Mouse (Mus musculus) heart, postnatal 25 days (tissue): Measurements from ENCODE around the gene Ppp1r3e. TPM values are rescaled to one million over a fixed set of nuclear protein-coding genes. Genes with fewer than 3 reads are reported as not detected.

ENCODE experiments used
- DNase-seq: peaks from one replicate; pipeline ENCODE4 v3.0.0; 2022; ENCODE audit warnings: low spot score
- intact Hi-C: fragments of 180-260 bp; cut with DNase I; formaldehyde crosslinking; loops from one replicate; pipeline ENCODE4 v1.15.1; 2025
- total RNA-seq, 2 experiments: library from RNA; stranded (reverse); gene quantifications; 2 replicates each; pipeline ENCODE4 v1.2.3; 2021

The Ppp1r3e gene
- total RNA-seq, 2 experiments from 2014 or later, result 3.0 to 3.6 TPM

DNA sequence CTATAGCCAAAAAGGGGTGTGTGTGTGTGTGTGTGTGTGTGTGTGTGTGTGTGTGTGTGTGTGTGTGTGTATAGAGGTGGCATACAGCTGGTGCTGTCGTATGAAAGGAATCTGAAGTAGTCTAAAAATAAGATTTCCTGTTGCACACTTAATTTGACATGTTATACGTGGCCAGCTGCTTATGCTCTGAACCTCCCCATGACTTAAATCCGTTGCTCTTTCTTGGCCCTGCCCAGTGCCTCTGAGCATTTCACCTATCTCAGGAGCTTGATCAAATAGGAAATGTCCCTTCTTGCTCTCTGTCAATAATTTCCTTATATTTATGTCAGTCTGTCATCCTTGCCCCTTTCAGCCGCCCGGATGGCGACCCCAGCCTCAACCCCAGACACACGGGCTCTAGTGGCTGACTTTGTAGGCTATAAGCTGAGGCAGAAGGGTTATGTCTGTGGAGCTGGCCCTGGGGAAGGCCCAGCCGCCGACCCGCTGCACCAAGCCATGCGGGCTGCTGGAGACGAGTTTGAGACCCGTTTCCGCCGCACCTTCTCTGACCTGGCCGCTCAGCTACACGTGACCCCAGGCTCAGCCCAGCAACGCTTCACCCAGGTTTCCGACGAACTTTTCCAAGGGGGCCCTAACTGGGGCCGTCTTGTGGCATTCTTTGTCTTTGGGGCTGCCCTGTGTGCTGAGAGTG, 6.8 kb upstream of the Ppp1r3e start:
- DNase-seq, result no peak
- intact Hi-C loops, result no loop called here

DNA sequence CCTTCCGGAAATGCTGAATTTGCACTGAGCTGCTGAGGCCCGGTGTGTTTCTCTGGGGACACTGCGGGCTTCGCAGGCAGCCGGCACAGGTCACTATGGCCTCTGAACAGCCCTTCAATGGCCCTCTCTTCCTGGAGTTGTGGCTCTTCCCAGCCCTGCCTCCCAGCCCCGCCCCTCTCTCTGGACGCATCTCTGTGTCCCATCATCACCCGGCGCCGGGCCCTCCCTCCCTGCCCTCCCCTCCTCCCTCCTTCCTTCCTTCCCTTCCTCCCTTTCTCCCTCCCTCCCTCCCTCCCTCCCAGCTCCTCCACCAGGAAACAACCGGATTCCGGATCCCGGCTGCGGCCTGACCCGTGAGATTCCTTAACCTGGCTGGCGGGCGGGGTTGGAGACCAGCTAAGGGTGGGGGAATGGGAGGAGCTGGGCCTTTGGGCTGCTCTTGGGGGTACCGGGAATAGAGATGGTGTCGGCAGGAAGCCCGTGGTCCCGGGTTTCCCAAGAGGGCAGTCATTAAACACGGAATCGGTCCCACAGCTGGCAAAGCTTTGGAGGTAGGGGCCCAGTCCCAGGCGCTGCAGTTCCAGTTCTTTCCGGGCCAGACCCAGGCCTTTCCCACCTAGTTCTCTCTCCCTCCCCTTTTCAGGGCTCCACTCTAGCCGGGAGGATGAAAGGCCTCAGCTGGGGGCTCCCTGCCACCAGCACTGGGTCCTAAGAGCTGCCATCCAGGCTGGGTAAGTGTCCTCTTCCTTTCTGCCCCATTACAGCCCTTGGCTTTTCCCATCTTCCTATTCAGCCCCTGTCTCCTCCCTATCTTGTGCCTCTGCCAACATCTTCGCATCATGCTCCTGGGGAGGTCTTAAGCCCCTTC, 6.0 kb upstream of the Ppp1r3e start, which contains the start of the genes Bcl2l2 and Gm20521:
Bcl2l2 (plus strand) TSS at position 224 of the 868 bp plus-strand sequence.
Gm20521 (plus strand) TSS at position 288 of the 868 bp plus-strand sequence.
- DNase-seq, result peak; percentile 64
- intact Hi-C loops, result no loop called here

- intact Hi-C loops, result no loop called here
Measured at GRCm38 (mm10) chr14:54876539-54877047, 757 bp downstream of the Ppp1r3e start.

GRCm38 (mm10) chr14:54875844-54876538, 1.4 kb downstream of the Ppp1r3e start:
- no peak for DNase-seq
- intact Hi-C loops, result no loop called here

More at GRCm38 (mm10) chr14:54876539-54877047, 757 bp downstream of the Ppp1r3e start:
- DNase-seq, result peak; percentile 80

DNA sequence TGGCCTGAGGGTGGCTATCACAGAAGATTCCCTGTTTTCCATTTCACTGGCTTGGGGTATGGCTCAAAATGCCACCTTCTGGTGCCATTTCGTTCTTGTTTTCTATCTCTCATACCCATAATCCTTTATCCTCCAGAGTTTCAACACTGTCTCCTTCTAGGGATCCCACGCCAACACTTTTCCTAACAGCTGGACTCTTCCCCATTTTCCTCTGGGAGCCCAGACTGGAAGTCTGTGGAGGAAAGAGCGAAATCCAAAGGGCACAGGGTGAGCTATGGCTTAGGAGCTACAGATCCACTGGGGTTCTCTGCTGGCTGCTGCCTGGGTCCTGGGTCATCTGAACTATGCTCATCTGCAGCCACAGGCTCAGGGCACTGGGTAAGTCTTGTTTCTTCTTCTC, 3.2 kb downstream of the Ppp1r3e start:
- no peak for DNase-seq
- intact Hi-C loops, result no loop called here

- intact Hi-C loops, result no loop called here
- DNase-seq, result no peak
Measured at GRCm38 (mm10) chr14:54870861-54871260, 6.5 kb downstream of the Ppp1r3e start, which contains the start of gene Homez. Gene Homez, minus strand, starts transcription at chr14:54870961.

GRCm38 (mm10) chr14:54868026-54868425, 9.3 kb downstream of the Ppp1r3e start:
- intact Hi-C loops, result no loop called here
- no peak for DNase-seq

DNA sequence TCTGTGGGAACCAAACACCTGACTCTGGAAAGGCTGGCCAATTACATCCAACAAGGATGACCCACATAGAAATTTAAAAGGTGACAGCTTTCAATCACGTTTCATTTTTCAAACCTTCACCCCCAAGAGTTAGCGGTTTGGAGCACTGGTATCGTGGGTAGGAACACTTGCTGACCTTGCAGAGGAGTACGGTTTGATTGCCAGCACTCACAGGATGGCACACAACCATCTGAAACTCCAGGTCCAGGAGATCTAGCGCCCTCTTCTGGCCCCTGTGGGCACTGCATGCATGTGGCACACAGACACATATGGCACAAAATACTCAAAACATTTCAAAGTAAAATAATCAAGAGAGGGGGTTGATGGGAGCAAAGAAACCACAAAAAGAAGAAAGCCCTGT, 10.4 kb downstream of the Ppp1r3e start:
- intact Hi-C loops, result no loop called here
- DNase-seq, result no peak

GRCm38 (mm10) chr14:54866268-54866667, 11.1 kb downstream of the Ppp1r3e start:
- intact Hi-C loops, result no loop called here
- no peak for DNase-seq

GRCm38 (mm10) chr14:54865626-54866025, 11.7 kb downstream of the Ppp1r3e start:
- intact Hi-C loops, result no loop called here
- no peak for DNase-seq

GRCm38 (mm10) chr14:54864313-54865036, 12.9 kb downstream of the Ppp1r3e start:
- no peak for DNase-seq
- intact Hi-C loops, result no loop called here

DNA sequence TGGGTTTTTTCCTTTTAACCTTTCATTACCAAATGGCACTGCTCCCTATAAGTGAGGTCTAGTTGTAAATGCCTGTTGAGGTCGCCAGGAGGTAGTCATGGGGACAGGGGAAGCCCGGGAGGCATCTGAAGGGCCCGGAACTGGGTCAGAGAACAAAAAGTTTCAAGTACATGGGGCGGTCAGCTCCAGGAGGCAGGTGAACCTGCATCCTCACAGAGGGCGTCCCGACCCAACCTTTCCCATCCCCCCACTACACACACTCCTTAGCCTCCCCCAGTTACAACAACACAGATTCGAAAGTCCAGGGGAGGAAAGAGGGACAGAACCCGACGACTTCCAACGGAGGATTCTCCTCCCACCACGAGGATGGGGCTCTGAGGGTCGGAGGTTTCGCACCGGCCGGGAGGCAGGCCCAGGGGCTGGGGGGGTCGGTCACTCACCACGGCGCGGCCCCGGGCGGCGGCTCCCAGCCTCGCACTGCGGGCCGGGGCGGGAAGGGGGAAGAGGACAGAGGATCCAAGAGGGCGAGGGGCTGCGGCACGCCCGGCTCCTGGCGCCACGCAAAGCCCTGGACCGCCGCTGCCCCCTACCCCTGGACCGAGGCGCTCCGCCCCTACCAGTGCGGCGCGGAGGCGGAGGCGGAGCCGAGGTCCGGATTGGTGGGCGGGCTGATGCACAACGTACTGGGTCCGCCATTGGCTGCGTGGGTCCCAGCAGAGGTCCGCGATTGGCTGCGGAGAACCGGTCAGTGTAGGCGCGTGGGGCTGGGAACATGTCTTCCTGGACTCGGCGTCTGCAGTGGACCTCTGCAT, 13.6 kb downstream of the Ppp1r3e start:
- intact Hi-C loops, result no loop called here
- DNase-seq, result peak; percentile 88

- intact Hi-C loops, result loop anchor here (1.0 kb wide), 1 partner anchor 145 kb away; no protein-coding TSS in a partner anchor
- DNase-seq, result no peak
Measured at GRCm38 (mm10) chr14:54860511-54860910, 16.8 kb downstream of the Ppp1r3e start.

DNA sequence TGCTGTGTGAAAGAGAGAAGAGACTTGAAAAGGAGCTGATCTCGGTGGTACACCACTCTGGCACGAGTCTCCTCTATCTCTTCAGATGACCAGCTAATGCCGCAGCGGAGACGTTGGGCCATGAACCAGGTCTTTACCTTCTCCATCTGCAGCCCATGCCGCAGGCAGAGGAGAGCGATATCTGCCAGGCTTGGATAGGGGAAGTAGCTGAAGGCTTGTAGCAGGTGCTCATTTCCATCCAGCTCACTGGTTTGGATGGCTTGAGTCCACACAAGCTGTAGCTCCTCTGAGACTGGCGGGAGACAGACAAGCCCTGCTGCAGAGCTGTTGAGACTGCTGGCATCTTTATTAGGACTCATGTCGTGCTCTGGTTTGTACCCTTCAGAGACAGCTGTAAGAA, 19.5 kb downstream of the Ppp1r3e start:
- DNase-seq, result no peak
- intact Hi-C loops, result no loop called here

DNA sequence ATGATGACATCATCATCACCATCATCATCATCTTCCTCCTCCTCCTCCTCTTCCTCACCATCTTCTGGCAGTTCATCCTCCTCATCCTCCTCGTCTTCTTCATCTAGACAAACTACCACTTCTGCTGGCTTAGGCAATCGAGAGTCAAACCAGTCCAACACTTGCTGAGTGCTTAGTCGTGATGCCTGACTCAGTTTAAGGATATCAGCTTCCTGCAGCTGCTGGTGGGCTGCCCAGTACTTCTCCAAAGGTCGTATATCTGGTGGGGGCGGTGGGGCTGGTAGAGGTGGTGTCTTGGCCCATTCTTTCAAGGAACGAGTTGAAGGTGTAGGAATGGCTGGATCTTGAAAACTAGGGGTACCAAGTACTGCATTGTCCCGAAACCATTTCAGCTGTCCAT, 20.6 kb downstream of the Ppp1r3e start:
- intact Hi-C loops, result no loop called here

GRCm38 (mm10) chr14:54855726-54856125, 21.6 kb downstream of the Ppp1r3e start:
- intact Hi-C loops, result no loop called here
- DNase-seq, result no peak

More for the DNA sequence above, 20.6 kb downstream of the Ppp1r3e start:
- DNase-seq, result no peak

DNA sequence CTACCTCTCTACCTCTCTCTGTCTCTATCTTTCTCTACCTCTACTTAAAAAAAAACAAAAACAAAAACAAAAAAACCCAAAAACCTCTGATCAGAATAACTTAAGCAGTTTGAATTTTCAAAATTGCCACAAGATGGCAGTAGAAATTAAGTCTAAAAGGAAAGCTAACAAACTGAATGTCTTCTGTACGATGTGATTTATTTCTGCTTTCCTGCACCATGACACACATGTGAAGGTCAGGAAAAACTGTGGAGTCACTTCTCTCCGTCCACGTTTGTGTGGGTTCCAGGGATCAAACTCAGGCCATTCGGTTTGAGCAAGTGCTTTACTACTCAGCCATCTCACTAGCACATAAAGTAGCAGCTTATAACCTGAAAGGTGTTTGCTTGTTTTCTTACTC, 33.9 kb downstream of the Ppp1r3e start:
- intact Hi-C loops, result loop anchor here (1.0 kb wide), 1 partner anchor 96 kb away; no protein-coding TSS in a partner anchor
- no peak for DNase-seq

DNA sequence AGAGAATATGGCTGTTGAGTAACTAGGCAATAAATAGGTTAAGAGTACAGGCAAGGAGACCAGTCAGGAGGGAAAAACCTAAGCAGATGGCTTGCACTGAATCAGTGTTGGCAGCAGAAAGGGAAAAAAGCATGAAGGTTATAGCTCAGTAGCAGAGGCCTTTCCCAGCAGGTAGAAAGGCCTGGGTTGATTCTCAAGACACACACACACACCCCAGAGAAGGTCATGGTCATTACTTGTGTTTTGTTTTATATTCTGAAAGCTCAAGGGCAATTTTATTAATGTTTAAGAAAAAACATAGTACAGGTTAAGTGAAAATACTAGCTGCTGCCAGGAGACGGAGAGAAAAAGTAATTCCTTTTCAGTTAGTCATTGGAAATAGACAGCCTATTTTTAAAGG, 53.6 kb downstream of the Ppp1r3e start:
- intact Hi-C loops, result no loop called here
- no peak for DNase-seq
